Mouse (Mus musculus) forebrain, embryonic 12.5 days (tissue): ENCODE results near the gene Acr. TPM values are rescaled to one million over a fixed set of nuclear protein-coding genes. Genes with fewer than 3 reads are reported as not detected.

Experiments
- ATAC-seq: fragments of 200-750 bp; cut with Nextera tagmentation; 2 replicates; pipeline ENCODE4 v1.8.0; 2017; ENCODE audit warnings: moderate TSS enrichment; ENCODE audit not compliant: low FRiP score
- H3K27ac ChIP-seq: fragments of 300-500 bp; sonication (generic); 2 replicates; pipeline ENCODE4 v1.5.1; 2016; ENCODE audit warnings: mild to moderate bottlenecking
- H3K27me3 ChIP-seq: fragments of 300-500 bp; sonication (generic); 2 replicates; pipeline ENCODE4 v1.6.1; 2016; ENCODE audit warnings: mild to moderate bottlenecking
- H3K36me3 ChIP-seq: fragments of 300-500 bp; sonication (generic); replicated peaks from 2 replicates; pipeline ENCODE4 v1.6.1; 2016; ENCODE audit warnings: mild to moderate bottlenecking
- H3K4me1 ChIP-seq: fragments of 300-500 bp; sonication (generic); 2 replicates; pipeline ENCODE4 v1.6.1; 2016
- H3K4me2 ChIP-seq: fragments of 300-500 bp; sonication (generic); 2 replicates; pipeline ENCODE4 v1.6.1; 2016; ENCODE audit warnings: mild to moderate bottlenecking, moderate library complexity
- H3K4me3 ChIP-seq: fragments of 300-500 bp; sonication (generic); replicated peaks from 2 replicates; pipeline ENCODE4 v1.5.1; 2016; ENCODE audit warnings: mild to moderate bottlenecking
- H3K9ac ChIP-seq: fragments of 300-500 bp; sonication (generic); 2 replicates; pipeline ENCODE4 v1.6.1; 2016; ENCODE audit warnings: mild to moderate bottlenecking
- H3K9me3 ChIP-seq: fragments of 300-500 bp; sonication (generic); 2 replicates; pipeline ENCODE4 v1.6.1; 2016
- WGBS: fragments of 180-500 bp; shearing (Covaris S2); methylation state at CpG from one replicate; pipeline ENCODE4 v1.1.7; 2016; 5-methylcytosine and 5-hydroxymethylcytosine counted together
- polyA plus RNA-seq: library from polyadenylated mRNA; unstranded; fragments of >200 nt; fragmentation: Nextera tagmentation; extraction: Ambion mirVana; gene quantifications from 2 replicates; pipeline ENCODE4 v1.2.1, GENCODE M21; 2016

The Acr gene
- polyA plus RNA-seq, 1 experiment from 2014 or later: 1.5 TPM

DNA sequence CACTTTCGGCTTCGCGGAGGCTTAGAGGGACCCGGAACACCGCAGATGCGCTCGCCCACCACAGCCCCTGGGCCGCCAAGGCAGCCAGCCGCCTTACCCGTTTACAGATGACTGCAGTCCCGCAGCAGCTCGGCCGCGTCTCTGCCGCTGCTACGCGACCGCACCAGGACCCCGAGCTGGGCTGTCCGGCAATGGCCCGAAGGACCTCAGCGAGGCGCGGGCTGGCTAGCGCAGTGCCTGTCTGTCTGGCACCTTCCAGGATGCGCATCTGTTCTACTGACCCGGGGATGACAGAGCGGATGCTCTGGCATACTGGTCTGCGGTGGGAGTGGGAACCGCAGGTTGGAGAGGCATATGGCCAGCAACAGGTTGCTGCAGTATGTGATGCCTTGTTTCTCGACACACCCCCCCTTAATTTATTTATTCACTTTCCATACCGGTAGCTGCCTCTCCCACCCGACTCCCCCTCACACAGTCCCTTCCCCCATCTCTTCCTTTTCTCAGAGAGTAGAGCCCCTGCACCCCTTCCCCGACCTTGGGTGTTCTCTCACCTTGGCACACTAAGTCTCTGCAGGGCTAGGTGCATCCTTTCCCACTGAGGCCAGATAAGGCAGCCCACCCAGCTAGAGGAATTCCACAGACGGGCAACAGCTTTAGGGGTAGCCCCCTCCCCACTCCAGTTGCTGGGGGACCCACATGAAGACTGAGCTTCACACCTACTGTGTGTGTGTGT, 23.8 kb downstream of the Acr start, which contains the start of gene Rabl2:
Rabl2 (minus strand) TSS at position 201 of the 733 bp plus-strand sequence.
- H3K9ac ChIP-seq: peak within 1 kb of the TSS; percentile 73
- H3K36me3 ChIP-seq: 0 out of 2 replicates have a peak, but pooled peaks cover 6% of the 10 kb centered on the region
- peak within 1 kb of the TSS; percentile 74 for H3K4me3 ChIP-seq
- H3K4me2 ChIP-seq: peak within 1 kb of the TSS; percentile 69
- under 1% methylated on average over 34 of the region's 35 CpGs for WGBS
- peak within 1 kb of the TSS; percentile 67 for H3K27ac ChIP-seq
- ATAC-seq: peak; percentile 98
- H3K27me3 ChIP-seq: peaks cover 3% of the 10 kb centered on the region; the same call in 1 of the 2 replicates
- peaks cover 17% of the 10 kb centered on the region for H3K4me1 ChIP-seq
- H3K9me3 ChIP-seq: no peaks in the 10 kb centered on the region

DNA sequence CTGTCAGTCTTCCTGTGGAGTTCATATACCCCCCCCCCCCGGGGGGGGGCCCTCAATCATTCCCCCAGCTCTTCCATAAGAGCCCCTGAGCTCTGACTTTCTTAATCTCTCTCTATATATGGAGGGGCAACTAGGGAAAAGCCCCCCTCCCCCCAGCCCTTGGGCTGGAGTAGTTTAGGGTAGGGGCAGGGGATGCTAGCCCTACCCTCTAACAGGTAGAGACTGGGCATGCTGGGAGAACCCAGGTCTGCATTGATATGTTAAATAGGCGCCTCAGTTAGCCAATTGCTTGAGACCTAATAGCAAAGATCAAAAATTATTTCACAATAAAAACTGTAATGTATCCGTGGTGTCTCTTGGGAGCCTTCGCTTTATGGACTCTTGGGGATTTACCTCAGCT, 24.4 kb downstream of the Acr start:
- Histone ChIP-seq H3K4me1 (peaks cover 17% of the 10 kb centered on the region), H3K36me3 (no peaks in the 10 kb centered on the region), H3K9ac (0 out of 2 replicates have a peak overlapping the region, but pooled peaks have one; percentile 73), H3K27me3 (peaks cover 3% of the 10 kb centered on the region; the same call in 1 of the 2 replicates), H3K9me3 (no peaks in the 10 kb centered on the region), H3K27ac (no peak overlapping the region), H3K4me2 (peak overlapping the region; percentile 69), H3K4me3 (peak overlapping the region; percentile 74)
- ATAC-seq: peak; percentile 24
- 47% methylated on average over 4 of the region's 4 CpGs for WGBS

DNA sequence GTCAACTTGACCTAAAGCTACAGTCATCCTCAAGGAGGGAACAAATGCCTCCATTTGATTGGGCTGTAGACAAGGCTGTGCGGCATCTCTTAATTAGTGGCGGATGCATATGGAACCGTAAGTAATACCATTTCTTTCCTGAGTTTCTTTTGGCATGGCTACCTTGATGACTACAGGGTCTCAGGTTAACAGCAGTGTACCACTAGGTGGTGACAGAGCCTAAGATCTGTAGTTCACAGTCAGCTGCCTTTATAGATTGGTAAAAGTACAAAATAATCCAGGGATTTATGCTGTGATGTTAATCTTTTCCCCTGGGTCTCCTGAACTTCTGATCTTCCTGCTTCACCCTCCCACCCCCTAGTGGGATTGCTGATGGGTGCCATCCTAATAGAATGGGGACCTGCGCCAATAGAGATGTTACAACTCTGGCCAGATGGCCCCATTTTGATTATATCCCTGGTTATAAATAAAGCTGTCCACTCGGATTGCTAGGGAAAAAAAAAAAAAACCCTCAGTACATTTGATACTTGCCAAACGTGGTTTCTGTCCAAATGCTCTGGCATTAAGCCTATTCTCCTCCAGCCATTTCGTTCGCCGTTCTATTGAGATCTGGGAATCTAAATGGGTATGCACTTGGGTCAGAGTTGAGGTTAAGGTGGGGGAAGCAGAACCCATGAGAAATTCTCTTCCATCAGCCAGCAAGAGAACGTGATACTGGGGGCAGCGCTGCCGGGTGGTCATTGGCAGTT, 37.9 kb downstream of the Acr start:
- Histone ChIP-seq H3K9ac (no peak overlapping the region), H3K36me3 (no peaks in the 10 kb centered on the region), H3K27me3 (no peaks in the 10 kb centered on the region), H3K27ac (no peak overlapping the region), H3K9me3 (no peaks in the 10 kb centered on the region), H3K4me1 (no peaks in the 10 kb centered on the region), H3K4me2 (no peak overlapping the region), H3K4me3 (no peak overlapping the region)
- ATAC-seq: no peak
- 87% methylated on average over 12 of the region's 12 CpGs for WGBS

DNA sequence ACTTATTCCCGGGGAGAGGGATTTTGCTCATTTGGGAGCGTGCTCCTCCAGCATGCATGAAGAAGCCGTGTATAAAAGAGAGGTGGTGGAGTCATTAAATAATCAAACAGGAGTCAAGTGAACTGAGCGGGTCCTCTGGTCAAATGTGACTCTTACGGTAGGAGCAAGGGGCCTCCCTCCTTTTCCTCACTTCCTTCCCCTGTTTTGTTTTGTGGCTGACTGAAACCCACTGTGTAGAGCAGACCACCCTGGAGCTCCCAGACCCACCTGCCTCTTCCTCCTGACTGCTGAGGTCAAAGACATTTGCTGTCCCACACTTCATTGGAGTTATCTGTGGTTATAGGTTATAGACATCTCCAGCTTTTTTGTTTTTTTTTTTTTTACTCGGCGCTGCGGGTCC, 39.4 kb downstream of the Acr start:
- 90% methylated on average over 8 of the region's 8 CpGs for WGBS

DNA sequence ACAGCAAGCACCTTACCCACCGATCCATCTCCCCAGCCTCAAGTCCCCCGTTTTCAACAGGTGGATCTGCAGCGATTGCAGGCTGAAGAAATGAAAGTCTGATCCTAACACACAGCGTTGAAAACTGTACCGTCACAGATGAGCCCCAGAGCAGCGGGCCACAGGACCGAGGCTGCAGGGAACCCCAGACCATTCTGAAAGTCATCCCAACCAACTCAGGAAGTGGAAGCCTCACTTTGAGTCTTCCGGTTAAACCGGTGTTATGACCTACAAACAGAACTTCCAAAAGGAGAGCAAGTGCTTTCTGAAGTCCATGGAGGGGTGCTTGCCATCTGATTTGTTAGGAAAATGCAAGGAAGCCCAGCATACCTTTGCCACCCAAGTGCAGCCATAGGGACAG, 39.8 kb downstream of the Acr start:
- 86% methylated on average over 9 of the region's 9 CpGs for WGBS
- Histone ChIP-seq H3K27ac (no peak overlapping the region), H3K4me3 (no peak overlapping the region), H3K9me3 (no peaks in the 10 kb centered on the region), H3K36me3 (no peaks in the 10 kb centered on the region), H3K27me3 (no peaks in the 10 kb centered on the region), H3K4me2 (no peak overlapping the region), H3K9ac (no peak overlapping the region), H3K4me1 (no peaks in the 10 kb centered on the region)
- no peak for ATAC-seq

More for the DNA sequence above, 39.4 kb downstream of the Acr start:
- Histone ChIP-seq H3K4me1 (no peaks in the 10 kb centered on the region), H3K36me3 (no peaks in the 10 kb centered on the region), H3K4me2 (no peak overlapping the region), H3K27me3 (no peaks in the 10 kb centered on the region), H3K27ac (no peak overlapping the region), H3K9ac (no peak overlapping the region), H3K9me3 (no peaks in the 10 kb centered on the region), H3K4me3 (no peak overlapping the region)
- no peak for ATAC-seq

DNA sequence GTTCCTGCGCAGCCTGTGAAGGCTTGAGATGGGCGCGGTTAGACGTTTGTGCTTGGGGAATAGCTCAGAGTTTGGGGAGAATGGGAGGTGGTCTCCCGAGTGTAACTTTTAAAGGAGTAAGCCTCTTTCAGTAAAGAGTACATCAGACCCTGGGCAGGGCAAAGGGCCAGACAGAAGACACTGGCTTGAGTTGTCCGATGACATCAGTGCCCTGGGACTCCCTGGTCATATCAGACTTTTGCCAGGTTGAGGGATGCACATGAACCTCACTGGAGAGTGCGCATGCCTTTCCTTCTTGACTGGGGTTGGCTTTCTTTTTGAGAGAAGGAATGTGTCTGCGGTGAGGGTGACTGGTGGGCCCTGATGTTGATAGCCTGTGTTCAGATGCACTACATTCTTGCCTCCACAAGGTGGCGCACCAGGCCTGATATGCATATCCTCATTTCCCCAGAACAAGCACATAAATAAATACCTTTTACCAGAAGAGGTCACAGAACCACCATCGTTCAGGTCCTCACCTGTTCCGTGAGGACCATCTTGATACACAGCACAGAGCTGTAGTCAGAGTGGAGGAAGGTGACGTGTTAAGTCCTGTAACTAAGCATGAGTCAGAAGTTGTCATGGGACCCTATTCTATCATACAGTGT, 54.3 kb downstream of the Acr start:
- 76% methylated on average over 12 of the region's 12 CpGs for WGBS
- Histone ChIP-seq H3K4me1 (no peaks in the 10 kb centered on the region), H3K9me3 (no peaks in the 10 kb centered on the region), H3K4me2 (no peak overlapping the region), H3K36me3 (no peaks in the 10 kb centered on the region), H3K4me3 (no peak overlapping the region), H3K27me3 (no peaks in the 10 kb centered on the region), H3K27ac (no peak overlapping the region), H3K9ac (no peak overlapping the region)
- peak; percentile 51 for ATAC-seq

DNA sequence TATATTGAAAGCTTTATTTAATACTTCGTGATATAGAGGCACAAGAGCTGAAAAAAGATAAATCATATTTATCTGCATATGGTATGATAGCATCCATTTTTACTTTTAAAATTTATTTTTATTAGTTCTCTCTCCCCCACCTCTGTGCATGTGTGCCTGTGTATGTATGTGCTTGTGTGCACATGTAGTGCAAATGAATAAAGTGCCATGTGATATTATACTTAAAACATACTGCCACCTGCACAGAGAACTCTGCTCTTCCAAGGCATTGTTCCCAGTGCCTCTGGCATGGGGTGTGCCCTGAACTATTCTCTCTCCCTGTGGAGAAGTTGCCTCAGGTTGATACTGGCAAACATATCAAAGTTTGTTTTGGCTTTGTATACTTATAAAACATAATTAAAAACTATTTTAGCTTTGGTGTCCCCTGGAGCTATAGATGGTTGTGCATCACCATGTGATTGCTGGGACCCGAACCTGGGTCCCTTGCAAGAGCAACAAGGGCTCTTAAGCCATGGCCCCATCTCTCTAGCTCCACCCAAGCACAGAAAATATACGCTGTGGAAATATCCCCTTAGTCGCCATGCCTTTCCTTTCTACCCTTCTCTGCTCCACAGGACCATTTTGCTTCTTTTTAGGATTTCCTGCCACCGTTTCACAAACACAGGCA, 55.0 kb downstream of the Acr start:
- Histone ChIP-seq H3K4me2 (no peak overlapping the region), H3K4me1 (no peaks in the 10 kb centered on the region), H3K27ac (no peak overlapping the region), H3K9me3 (no peaks in the 10 kb centered on the region), H3K4me3 (no peak overlapping the region), H3K9ac (no peak overlapping the region), H3K36me3 (no peaks in the 10 kb centered on the region), H3K27me3 (no peaks in the 10 kb centered on the region)
- WGBS: 66% methylated on average over 5 of the region's 5 CpGs
- peak; percentile 33; the same call in 1 of the 2 replicates for ATAC-seq

DNA sequence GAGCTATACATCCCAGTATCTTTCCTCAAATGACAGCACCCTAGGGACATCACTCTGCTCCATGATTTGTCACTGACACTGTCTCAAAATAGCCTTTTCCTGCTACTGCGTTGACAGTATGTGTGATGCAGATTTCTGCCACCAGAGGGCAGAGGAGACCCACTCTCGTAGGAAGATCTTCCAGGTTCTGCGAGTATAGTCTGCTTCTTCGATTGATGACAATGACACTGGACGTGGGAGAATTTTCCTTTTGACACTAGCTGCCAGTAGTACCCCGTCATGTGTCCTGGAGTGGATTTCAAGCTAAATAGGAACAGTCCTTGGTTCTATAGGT, 55.5 kb downstream of the Acr start:
- no peaks in the 10 kb centered on the region for H3K27me3 ChIP-seq
- H3K9me3 ChIP-seq: no peaks in the 10 kb centered on the region
- H3K27ac ChIP-seq: no peak overlapping the region
- H3K36me3 ChIP-seq: no peaks in the 10 kb centered on the region
- no peaks in the 10 kb centered on the region for H3K4me1 ChIP-seq
- no peak overlapping the region for H3K9ac ChIP-seq
- no peak overlapping the region for H3K4me3 ChIP-seq
- WGBS: 16% methylated on average over 6 of the region's 6 CpGs
- H3K4me2 ChIP-seq: no peak overlapping the region
- peak; percentile 60; the same call in 1 of the 2 replicates for ATAC-seq

Other genes with a start within 250 kb of the Acr start
- not detected in 2 replicates for gene Adm2, start 245.6 kb upstream of the Acr start, polyA plus RNA-seq
- not detected in 2 replicates for gene Miox, start 233.9 kb upstream of the Acr start, polyA plus RNA-seq
- gene Lmf2, start 212.7 kb upstream of the Acr start, polyA plus RNA-seq: 45.6 and 47.0 TPM in 2 replicates
- 186 and 191 TPM in 2 replicates for gene Ncaph2, start 212.6 kb upstream of the Acr start, polyA plus RNA-seq
- gene Sco2, start 194.5 kb upstream of the Acr start, polyA plus RNA-seq: 4.7 and 5.1 TPM in 2 replicates
- 1.1 and 1.4 TPM in 2 replicates for gene Tymp, start 191.3 kb upstream of the Acr start, polyA plus RNA-seq
- gene Odf3b, start 189.0 kb upstream of the Acr start, polyA plus RNA-seq: 1.1 TPM in 2 replicates
- not detected in 2 replicates for gene Klhdc7b, start 183.4 kb upstream of the Acr start, polyA plus RNA-seq
- gene Syce3, start 157.8 kb upstream of the Acr start, polyA plus RNA-seq: not detected in 2 replicates
- 0.67 and 0.70 TPM in 2 replicates for gene Cpt1b, start 142.5 kb upstream of the Acr start, polyA plus RNA-seq
- gene C730034F03Rik, start 138.7 kb upstream of the Acr start, polyA plus RNA-seq: 3.8 and 5.0 TPM in 2 replicates
- 0.27 TPM in 1 of 2 replicates, not detected in the other for gene Gm44502, start 138.6 kb upstream of the Acr start, polyA plus RNA-seq
- gene Chkb, start 138.4 kb upstream of the Acr start, polyA plus RNA-seq: 58.8 and 62.6 TPM in 2 replicates
- 44.1 and 51.6 TPM in 2 replicates for gene Mapk8ip2, start 114.4 kb upstream of the Acr start, polyA plus RNA-seq
- gene Arsa, start 90.9 kb upstream of the Acr start, polyA plus RNA-seq: 12.5 and 13.6 TPM in 2 replicates
- gene Shank3, start 68.7 kb upstream of the Acr start, polyA plus RNA-seq: 7.9 and 8.8 TPM in 2 replicates
- gene Rabl2, start 23.6 kb downstream of the Acr start, polyA plus RNA-seq: 60.7 and 62.8 TPM in 2 replicates